Mouse (Mus musculus) spleen, adult 2 months (tissue): Measurements from ENCODE around the gene Lsm7. TPM values are rescaled to one million over a fixed set of nuclear protein-coding genes. Genes with fewer than 3 reads are reported as not detected.
A peak's percentile ranks its signal among the peaks of the same experiment; 100 is the strongest.
"Not testable (repeated sequence)": the region's sequence is repeated elsewhere in the genome, so short reads cannot be mapped to it uniquely, and the experiment has no call there.

ENCODE experiments used
- DNase-seq, 2 experiments: peaks; one replicate each; pipeline versions ENCODE4 v3.0.0 to v3.0.0-alpha.2; 2012 to 2021; ENCODE audit warnings: low spot score in 2 of 2, low read depth in 1 of 2
- H3K27ac ChIP-seq: fragments of 200-500 bp; 2 replicates; pipeline ENCODE4 v1.5.1; 2012; ENCODE audit warnings: low read length, inconsistent platforms; ENCODE audit not compliant: insufficient read depth
- H3K27me3 ChIP-seq: fragments of 200-500 bp; 2 replicates; pipeline ENCODE4 v1.6.1; 2012; ENCODE audit warnings: mild to moderate bottlenecking, moderate library complexity, low read length, inconsistent platforms; ENCODE audit not compliant: control insufficient read depth, insufficient read depth
- H3K36me3 ChIP-seq: fragments of 200-500 bp; 2 replicates; pipeline ENCODE4 v1.6.1; 2012; ENCODE audit warnings: mild to moderate bottlenecking, low read length, inconsistent platforms; ENCODE audit not compliant: control insufficient read depth, insufficient read depth
- H3K4me1 ChIP-seq: fragments of 200-500 bp; 2 replicates; pipeline ENCODE4 v1.6.1; 2011; ENCODE audit warnings: inconsistent platforms; ENCODE audit not compliant: control insufficient read depth, insufficient read depth, insufficient read length
- H3K4me3 ChIP-seq: fragments of 200-500 bp; 2 replicates; pipeline ENCODE4 v1.5.1; 2011; ENCODE audit warnings: mild to moderate bottlenecking, inconsistent platforms; ENCODE audit not compliant: insufficient read depth, insufficient read length; ENCODE audit errors: extremely low read depth
- CTCF ChIP-seq: fragments of 200-500 bp; IDR thresholded peaks from 2 replicates; pipeline ENCODE4 v1.5.1; 2011; ENCODE audit warnings: mild to moderate bottlenecking, inconsistent platforms; ENCODE audit not compliant: insufficient read depth, insufficient read length, insufficient replicate concordance; ENCODE audit errors: extremely low read depth
- POLR2A ChIP-seq: fragments of 200-500 bp; IDR thresholded peaks from 2 replicates; pipeline ENCODE4 v1.6.1; 2011; ENCODE audit warnings: low read depth, low read length, inconsistent platforms
- WGBS: fragments of 180-500 bp; shearing (Covaris S2); methylation state at CpG from one replicate; pipeline ENCODE4 v1.1.7; 2018; 5-methylcytosine and 5-hydroxymethylcytosine counted together
- polyA plus RNA-seq: library from polyadenylated mRNA; depleted of rRNA; stranded (reverse); fragments of >200 nt; gene quantifications from 2 replicates; pipeline ENCODE4 v1.2.3, GENCODE M21; 2012

Gene Lsm7
- polyA plus RNA-seq, 1 experiment: 84.0 TPM

DNA sequence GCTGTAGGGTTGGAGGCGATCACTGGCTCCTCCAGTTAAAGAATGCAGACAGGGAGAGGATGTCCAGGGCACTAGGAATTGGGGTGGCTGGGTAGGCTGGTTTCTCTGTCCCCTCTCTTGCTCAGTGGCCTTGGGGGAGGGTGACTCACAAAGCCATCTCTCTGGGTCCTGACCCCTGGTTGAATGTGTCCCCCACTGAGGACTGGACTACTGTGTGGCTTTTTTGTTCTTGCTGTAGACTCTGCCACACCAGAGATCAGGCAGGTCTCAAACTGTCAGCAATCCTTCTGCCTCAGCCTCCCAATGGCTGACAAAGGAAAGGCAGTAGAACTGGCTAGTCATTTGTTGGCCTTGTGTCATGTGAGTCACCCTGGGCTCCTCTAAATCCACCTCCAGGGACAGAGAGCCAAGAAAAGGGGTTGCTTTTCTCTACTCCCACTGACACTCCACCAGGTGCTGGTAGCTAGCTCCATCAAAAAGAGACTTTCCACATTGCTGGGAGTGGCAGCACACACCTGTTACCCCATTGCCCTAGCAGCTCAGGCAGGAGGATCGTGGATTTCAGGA lies 16.6 kb downstream of the Lsm7 start:
- 86% methylated on average over 2 of the region's 2 CpGs for WGBS
- H3K27ac ChIP-seq: no peak overlapping the region
- no peaks in the 10 kb centered on the region for H3K36me3 ChIP-seq
- DNase-seq: no peak
- no peak overlapping the region for H3K4me3 ChIP-seq
- peaks cover 4% of the 10 kb centered on the region; the same call in 1 of the 2 replicates for H3K27me3 ChIP-seq
- no peak for TF ChIP-seq POLR2A
- no peaks in the 10 kb centered on the region; the same call in 1 of the 2 replicates for H3K4me1 ChIP-seq

DNA sequence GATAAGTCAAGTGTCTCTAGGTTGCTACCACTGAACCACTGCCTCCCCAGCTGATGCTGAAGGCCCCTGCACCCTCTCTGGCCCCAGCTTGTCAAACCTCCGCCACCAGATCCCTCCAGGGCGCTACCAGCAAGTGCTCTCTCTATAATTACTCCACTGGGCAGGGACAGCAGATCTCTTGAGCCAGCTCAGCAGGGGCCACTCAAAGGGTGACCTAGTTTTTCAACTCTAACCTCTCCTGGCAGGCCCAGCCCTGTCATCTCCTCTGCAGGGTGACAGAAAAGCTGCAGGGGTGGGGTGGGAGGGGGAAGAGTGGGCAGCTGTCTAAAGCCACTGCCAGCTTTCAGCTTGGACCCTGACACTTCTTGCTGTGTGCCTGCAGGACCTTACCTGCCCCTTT lies 17.2 kb downstream of the Lsm7 start:
- 65% methylated on average over 2 of the region's 2 CpGs for WGBS
- H3K27ac ChIP-seq: no peak overlapping the region
- H3K36me3 ChIP-seq: no peaks in the 10 kb centered on the region
- TF ChIP-seq POLR2A (no peak), CTCF (no peak)
- no peak for DNase-seq
- no peak overlapping the region for H3K4me3 ChIP-seq
- no peaks in the 10 kb centered on the region for H3K27me3 ChIP-seq
- no peaks in the 10 kb centered on the region; the same call in 1 of the 2 replicates for H3K4me1 ChIP-seq

DNA sequence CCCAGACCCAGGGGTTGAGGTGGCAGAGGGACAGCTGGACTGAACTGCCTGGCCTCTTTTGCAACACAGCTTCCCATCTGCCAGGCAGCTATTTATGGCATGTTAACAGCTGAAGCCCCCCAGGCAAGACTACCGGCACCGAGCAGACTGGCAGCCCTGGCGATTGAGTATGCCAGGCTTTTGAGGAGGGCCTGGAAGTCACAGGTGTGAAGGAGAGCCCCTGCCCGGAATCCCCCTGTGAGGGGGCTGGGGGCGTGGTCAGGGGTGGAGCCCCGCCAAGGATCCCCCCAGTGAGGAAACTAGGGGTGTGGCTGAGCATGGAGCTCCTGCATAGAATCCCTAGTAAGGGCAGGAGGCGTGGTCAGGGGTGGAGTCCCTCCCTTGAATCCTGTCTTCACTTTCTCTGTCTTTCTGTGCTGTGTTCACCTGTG lies 18.0 kb downstream of the Lsm7 start:
- WGBS: 49% methylated on average over 7 of the region's 7 CpGs
- TF ChIP-seq CTCF (no peak), POLR2A (no peak)
- H3K27me3 ChIP-seq: no peaks in the 10 kb centered on the region

DNA sequence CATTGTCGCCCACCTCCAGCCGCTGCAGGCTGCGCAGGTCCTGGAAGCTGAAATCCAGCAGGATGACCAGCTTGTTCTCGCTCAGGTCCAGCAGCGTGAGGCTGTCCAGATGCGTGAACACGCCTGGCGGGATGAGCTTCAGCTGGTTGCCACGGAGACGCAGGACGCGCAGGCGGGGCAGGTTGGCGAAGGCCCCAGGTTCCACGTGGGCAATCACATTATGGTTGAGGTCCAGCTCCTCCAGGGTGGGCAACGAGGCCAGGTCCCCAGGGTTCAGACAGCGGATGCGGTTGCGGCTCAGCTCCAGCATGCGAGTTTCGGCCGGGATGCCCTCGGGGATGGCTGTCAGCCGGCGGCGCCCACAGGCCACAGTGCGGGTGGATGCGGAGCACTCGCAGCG lies 19.4 kb downstream of the Lsm7 start:
- 77% methylated on average over 30 of the region's 30 CpGs for WGBS
- DNase-seq: no peak
- Histone ChIP-seq H3K27me3 (no peaks in the 10 kb centered on the region), H3K27ac (no peak overlapping the region), H3K4me1 (no peaks in the 10 kb centered on the region; the same call in 1 of the 2 replicates), H3K4me3 (no peak overlapping the region), H3K36me3 (no peaks in the 10 kb centered on the region)
- TF ChIP-seq POLR2A (no peak), CTCF (no peak)

More for the DNA sequence above, 18.0 kb downstream of the Lsm7 start:
- no peak for DNase-seq
- H3K36me3 ChIP-seq: no peaks in the 10 kb centered on the region
- no peak overlapping the region for H3K4me3 ChIP-seq
- H3K27ac ChIP-seq: no peak overlapping the region
- no peaks in the 10 kb centered on the region; the same call in 1 of the 2 replicates for H3K4me1 ChIP-seq

DNA sequence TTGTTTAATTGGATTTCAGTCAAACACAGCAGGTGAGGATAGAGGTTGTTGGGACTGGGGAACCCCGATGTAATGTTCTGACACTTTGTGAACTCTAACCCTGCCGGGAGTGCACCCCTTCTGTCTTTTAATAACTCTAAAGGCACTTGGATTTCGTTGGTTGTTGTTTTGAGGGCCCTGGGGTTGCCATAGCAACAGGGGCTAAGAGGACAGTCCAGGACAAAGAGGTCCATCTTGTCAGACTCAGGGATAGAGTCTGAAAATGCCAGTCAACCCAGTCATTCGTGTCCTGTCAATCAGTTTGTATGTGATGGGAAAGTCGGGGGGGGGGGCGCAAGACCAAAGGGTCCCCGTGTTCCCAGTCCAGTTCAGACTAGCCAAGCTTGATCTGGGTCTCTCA lies 22.2 kb downstream of the Lsm7 start:
- Histone ChIP-seq H3K4me1 (peaks cover 2% of the 10 kb centered on the region), H3K27me3 (no peaks in the 10 kb centered on the region), H3K27ac (no peak overlapping the region), H3K36me3 (peaks cover 15% of the 10 kb centered on the region), H3K4me3 (no peak overlapping the region)
- no peak for DNase-seq
- 86% methylated on average over 7 of the region's 7 CpGs for WGBS
- no peak for TF ChIP-seq CTCF
- TF ChIP-seq POLR2A: no peak

DNA sequence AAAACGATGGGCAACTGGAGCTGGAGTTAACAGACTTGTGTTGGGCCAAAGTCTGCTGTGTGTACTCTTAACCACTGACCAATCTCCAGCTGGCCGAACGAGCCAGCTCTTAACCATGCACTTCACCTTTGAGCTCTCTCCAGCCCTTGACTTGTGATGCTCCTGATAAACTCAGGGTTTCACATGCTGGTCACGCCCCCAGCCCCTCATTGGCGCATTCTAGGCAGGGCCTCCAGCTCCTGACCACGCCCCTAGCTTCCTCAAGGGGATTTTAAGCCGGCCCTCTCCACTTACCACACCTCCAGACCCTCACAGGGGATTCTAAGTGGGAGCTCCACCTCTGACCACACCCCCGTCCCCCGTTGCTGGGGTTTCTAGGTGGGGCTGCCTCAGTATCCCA lies 23.9 kb downstream of the Lsm7 start:
- Histone ChIP-seq H3K4me3 (no peak overlapping the region), H3K27ac (no peak overlapping the region), H3K36me3 (peaks cover 15% of the 10 kb centered on the region), H3K4me1 (peaks cover 3% of the 10 kb centered on the region), H3K27me3 (no peaks in the 10 kb centered on the region)
- WGBS: 18% methylated on average over 9 of the region's 9 CpGs
- peak in 1 of 2 experiments; percentile 45 for DNase-seq
- no peak for TF ChIP-seq POLR2A

DNA sequence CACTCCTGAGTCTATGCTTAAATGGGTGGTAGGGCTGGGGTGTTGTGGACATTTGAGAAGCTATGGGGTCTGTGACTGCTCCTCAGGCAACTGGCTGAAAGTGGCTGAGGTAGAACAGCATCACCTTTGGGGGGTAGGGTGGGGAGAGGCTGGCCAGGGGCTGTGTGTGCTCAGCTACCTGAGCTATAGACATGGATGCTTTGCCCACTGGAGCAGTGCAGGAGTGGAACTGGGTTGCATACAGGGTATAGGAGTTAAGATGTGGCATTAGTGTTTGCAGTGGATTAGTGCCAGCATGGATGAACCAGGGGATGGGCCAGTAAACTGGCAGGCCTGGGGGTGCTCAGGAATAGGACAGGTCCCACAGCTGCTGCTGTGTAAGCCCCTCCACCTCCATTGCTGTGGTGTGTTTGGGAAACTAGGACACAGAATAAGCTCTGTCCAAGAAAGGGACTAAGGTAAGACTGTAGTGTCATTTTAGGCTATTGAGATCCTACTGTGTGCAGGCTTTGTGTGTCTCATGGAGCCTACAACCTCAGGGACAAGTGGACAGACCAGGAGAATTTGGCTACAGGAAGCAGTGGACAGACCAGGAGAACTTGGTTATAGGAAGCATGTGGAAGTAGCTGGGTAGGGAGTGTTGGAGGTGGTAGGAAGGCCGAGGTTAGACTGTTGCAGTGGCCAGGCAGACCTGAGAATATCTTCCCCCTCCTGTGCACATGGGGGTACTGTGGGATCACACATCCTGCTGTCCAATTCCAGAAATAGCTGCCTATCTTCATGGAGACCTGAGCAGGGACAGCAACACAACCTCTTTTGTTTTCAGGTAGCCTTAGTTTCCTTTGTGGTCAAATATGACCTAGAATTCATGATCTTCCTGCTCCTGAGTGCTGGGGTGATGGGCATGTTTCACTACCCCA lies 25.4 kb downstream of the Lsm7 start:
- WGBS: 64% methylated on average over 1 of the region's 1 CpGs
- Histone ChIP-seq H3K27ac (no peak overlapping the region), H3K4me1 (peaks cover 4% of the 10 kb centered on the region), H3K4me3 (no peak overlapping the region), H3K27me3 (no peaks in the 10 kb centered on the region), H3K36me3 (peaks cover 15% of the 10 kb centered on the region)
- no peak for DNase-seq
- TF ChIP-seq POLR2A (no peak), CTCF (no peak)

DNA sequence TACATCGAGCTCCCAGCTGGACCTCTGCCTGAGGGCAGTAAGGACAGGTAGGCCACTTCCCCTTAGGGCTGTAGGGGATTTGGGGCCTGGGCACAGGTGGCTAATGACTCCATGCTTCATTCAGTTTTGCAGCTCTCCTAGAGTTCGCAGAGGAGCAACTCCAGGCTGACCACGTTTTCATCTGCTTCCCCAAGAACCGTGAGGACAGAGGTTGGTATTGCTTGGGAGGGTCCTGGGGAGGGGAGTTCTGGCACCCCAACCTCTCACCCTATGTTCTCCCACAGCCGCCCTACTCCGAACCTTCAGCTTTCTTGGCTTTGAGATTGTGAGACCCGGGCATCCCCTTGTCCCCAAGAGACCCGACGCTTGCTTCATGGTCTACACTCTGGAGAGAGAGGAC lies 26.4 kb downstream of the Lsm7 start:
- not testable (repeated sequence) for DNase-seq, H3K4me3 ChIP-seq, H3K27me3 ChIP-seq, H3K27ac ChIP-seq
- 77% methylated on average over 8 of the region's 9 CpGs for WGBS
- Histone ChIP-seq H3K4me1 (peaks cover 13% of the 10 kb centered on the region; the same call in 1 of the 2 replicates), H3K36me3 (peaks cover 15% of the 10 kb centered on the region)
